In the genomic region with DNA sequence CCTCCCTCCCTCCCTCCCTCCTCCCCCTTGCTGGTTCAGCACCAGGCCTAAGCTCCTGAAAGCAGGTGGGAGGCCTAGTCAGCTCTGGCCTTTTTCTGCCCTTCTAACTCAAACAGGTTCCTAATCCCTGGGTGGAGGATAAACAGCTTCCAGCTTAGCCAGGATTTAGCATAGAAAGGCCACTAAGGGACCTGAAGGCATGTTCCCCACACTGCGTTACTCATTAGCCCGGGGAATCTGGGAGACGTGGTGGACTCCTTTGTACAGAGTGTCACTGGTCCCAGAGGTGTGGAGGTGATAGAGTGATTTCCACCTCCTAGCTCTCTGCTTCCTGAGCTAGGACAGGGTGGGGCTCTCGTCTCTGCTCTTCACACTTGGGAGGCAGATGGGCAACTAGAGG, we compare ENCODE assay signal across 23 mouse cellular contexts. TPM values are rescaled to one million over a fixed set of nuclear protein-coding genes. Genes with fewer than 3 reads are reported as not detected.
DNase-seq lines count a peak whose midpoint lies in the region; ATAC-seq lines count a peak whose summit lies in the region.
"Had no signal": no experiment of that assay in that cellular context is flagged by ENCODE, and none has a peak within 500 bp of the region (broad histone marks: within the 10 kb centered on the region; RNA-seq: fewer than 3 reads in every experiment).

No protein-coding gene starts in this region.

- H3K4me1 ChIP-seq in hindbrain, embryonic 15.5 days (replicated peaks) = peaks cover 43% of the 10 kb centered on the region
- peaks cover 44% of the 10 kb centered on the region for H3K4me1 ChIP-seq in hindbrain, embryonic 14.5 days (replicated peaks; ENCODE audit: control insufficient read depth, insufficient read depth, low read length)
- peaks cover 15% of the 10 kb centered on the region for H3K4me1 ChIP-seq in limb, embryonic 12.5 days (replicated peaks)
- H3K4me1 ChIP-seq in stomach, embryonic 16.5 days (ENCODE audit: control insufficient read depth, insufficient read depth, low read length) = peaks cover 25% of the 10 kb centered on the region
- H3K4me1 ChIP-seq: lung, embryonic 15.5 days had no signal

- no peak for DNase-seq in hindbrain, embryonic 14.5 days (ENCODE audit: low spot score)
- DNase-seq in kidney, postnatal 25 days = peak; percentile 40 to 68
- no peak for DNase-seq in kidney, adult 18-20 months
- no peak for DNase-seq in urinary bladder, postnatal 25 days (ENCODE audit: low spot score)
- DNase-seq: adrenal gland, postnatal 10 days; cerebellum, adult 18-20 months; cerebellum, postnatal 14 days; forebrain, postnatal 0 days; gastrocnemius, postnatal 36 days; heart, postnatal 36 days; layer of hippocampus, postnatal 36 days; lung, postnatal 36 days; midbrain, embryonic 14.5 days; thymus, postnatal 25 days had no signal

- no peaks in the 10 kb centered on the region for H3K36me3 ChIP-seq in hindbrain, embryonic 15.5 days
- no peaks in the 10 kb centered on the region for H3K36me3 ChIP-seq in hindbrain, embryonic 14.5 days (replicated peaks; ENCODE audit: control insufficient read depth, insufficient read depth)
- no peaks in the 10 kb centered on the region for H3K36me3 ChIP-seq in limb, embryonic 12.5 days
- H3K36me3 ChIP-seq in stomach, embryonic 16.5 days (ENCODE audit: control insufficient read depth, insufficient read depth, low read length) = no peaks in the 10 kb centered on the region
- H3K36me3 ChIP-seq: forebrain, embryonic 10.5 days; heart, embryonic 15.5 days; lung, embryonic 15.5 days; neural tube, embryonic 12.5 days had no signal

- 0 out of 2 replicates have a peak overlapping the region, but pooled peaks have one; percentile 18 for H3K27ac ChIP-seq in hindbrain, embryonic 15.5 days (replicated peaks)
- H3K27ac ChIP-seq in hindbrain, embryonic 14.5 days = no peak overlapping the region
- no peak overlapping the region for H3K27ac ChIP-seq in limb, embryonic 12.5 days
- H3K27ac ChIP-seq in stomach, embryonic 16.5 days (ENCODE audit: low read length) = peak overlapping the region; percentile 84
- H3K27ac ChIP-seq: forebrain, embryonic 10.5 days; heart, embryonic 15.5 days; hindbrain, postnatal 0 days; liver, embryonic 14.5 days; lung, embryonic 15.5 days; neural tube, embryonic 12.5 days had no signal

- no peaks in the 10 kb centered on the region for H3K27me3 ChIP-seq in hindbrain, embryonic 15.5 days
- H3K27me3 ChIP-seq in hindbrain, embryonic 14.5 days (ENCODE audit: control insufficient read depth, insufficient read depth, low read length) = 0 out of 2 replicates have a peak, but pooled peaks cover 3% of the 10 kb centered on the region
- peaks cover 78% of the 10 kb centered on the region for H3K27me3 ChIP-seq in limb, embryonic 12.5 days
- H3K27me3 ChIP-seq in stomach, embryonic 16.5 days (ENCODE audit: control insufficient read depth, insufficient read depth, low read length) = no peaks in the 10 kb centered on the region; the same call in 1 of the 2 replicates
- H3K27me3 ChIP-seq: neural tube, embryonic 12.5 days had no signal

- H3K9me3 ChIP-seq in hindbrain, embryonic 15.5 days = no peaks in the 10 kb centered on the region
- no peaks in the 10 kb centered on the region for H3K9me3 ChIP-seq in hindbrain, embryonic 14.5 days (ENCODE audit: control insufficient read depth, low read length)
- no peaks in the 10 kb centered on the region for H3K9me3 ChIP-seq in limb, embryonic 12.5 days
- H3K9me3 ChIP-seq in stomach, embryonic 16.5 days (replicated peaks; ENCODE audit: control insufficient read depth, low read length) = no peaks in the 10 kb centered on the region
- H3K9me3 ChIP-seq: forebrain, embryonic 10.5 days; heart, embryonic 15.5 days; lung, embryonic 15.5 days; neural tube, embryonic 12.5 days had no signal

- WGBS in hindbrain, embryonic 15.5 days = 35% methylated on average over 4 of the region's 4 CpGs
- WGBS in hindbrain, embryonic 14.5 days = 35% methylated on average over 4 of the region's 4 CpGs
- WGBS in limb, embryonic 12.5 days = 20% methylated on average over 4 of the region's 4 CpGs
- WGBS in stomach, embryonic 16.5 days = 38% methylated on average over 4 of the region's 4 CpGs

- no peak for ATAC-seq in hindbrain, embryonic 15.5 days (ENCODE audit: low FRiP score, low read depth)
- no peak for ATAC-seq in hindbrain, embryonic 14.5 days (ENCODE audit: low FRiP score)
- no peak for ATAC-seq in limb, embryonic 12.5 days (ENCODE audit: insufficient number of reproducible peaks, insufficient read depth, low FRiP score, low TSS enrichment, low read depth)
- ATAC-seq in stomach, embryonic 16.5 days (ENCODE audit: insufficient read depth, low FRiP score) = peak; percentile 83
- ATAC-seq: forebrain, postnatal 0 days; hindbrain, postnatal 0 days had no signal

- H3K4me2 ChIP-seq in hindbrain, embryonic 15.5 days = no peak overlapping the region
- H3K4me2 ChIP-seq in hindbrain, embryonic 14.5 days (replicated peaks) = no peak overlapping the region
- H3K4me2 ChIP-seq in limb, embryonic 12.5 days = no peak overlapping the region
- H3K4me2 ChIP-seq in stomach, embryonic 16.5 days (ENCODE audit: low read depth, low read length) = no peak overlapping the region
- H3K4me2 ChIP-seq: heart, embryonic 15.5 days; lung, embryonic 15.5 days; neural tube, embryonic 12.5 days had no signal

- no peak overlapping the region for H3K9ac ChIP-seq in hindbrain, embryonic 15.5 days
- H3K9ac ChIP-seq in hindbrain, embryonic 14.5 days = no peak overlapping the region
- peak overlapping the region; percentile 24; the same call in 1 of the 2 replicates for H3K9ac ChIP-seq in limb, embryonic 12.5 days (replicated peaks)
- H3K9ac ChIP-seq in stomach, embryonic 16.5 days (ENCODE audit: low read length) = no peak overlapping the region
- H3K9ac ChIP-seq: forebrain, postnatal 0 days; heart, embryonic 15.5 days; liver, embryonic 14.5 days; lung, embryonic 15.5 days; neural tube, embryonic 12.5 days had no signal

- no peak overlapping the region for H3K4me3 ChIP-seq in hindbrain, embryonic 15.5 days
- H3K4me3 ChIP-seq in hindbrain, embryonic 14.5 days (replicated peaks; ENCODE audit: low read length) = no peak overlapping the region
- no peak overlapping the region for H3K4me3 ChIP-seq in limb, embryonic 12.5 days (replicated peaks)
- no peak overlapping the region for H3K4me3 ChIP-seq in stomach, embryonic 16.5 days (replicated peaks; ENCODE audit: low read length)
- H3K4me3 ChIP-seq: forebrain, embryonic 10.5 days; heart, embryonic 15.5 days; lung, embryonic 15.5 days; neural tube, embryonic 12.5 days had no signal

RNA-seq across cellular contexts. Expression of a gene that starts 57.0 kb away (rescaled TPM):
- polyA plus RNA-seq in hindbrain, embryonic 15.5 days (2015; fragmentation: Nextera tagmentation; extraction: Ambion mirVana) = 26.9 and 31.1 TPM in 2 replicates
- 37.6 and 40.8 TPM in 2 replicates for polyA plus RNA-seq in hindbrain, embryonic 14.5 days (2014; fragmentation: Nextera tagmentation; extraction: Ambion mirVana)
- 14.6 and 15.2 TPM in 2 replicates for polyA plus RNA-seq in limb, embryonic 12.5 days (2016; fragmentation: Nextera tagmentation; extraction: Ambion mirVana)
- polyA plus RNA-seq in stomach, embryonic 16.5 days (2015; fragmentation: Nextera tagmentation; extraction: Ambion mirVana) = 20.1 and 21.1 TPM in 2 replicates

Comparison
In these comparisons a context has a peak if more than half of its experiments do, and no peak if none do; other contexts are left out.
1. H3K27ac ChIP-seq: peak in hindbrain, embryonic 15.5 days (single experiment) and stomach, embryonic 16.5 days (single experiment); none in hindbrain, embryonic 14.5 days (single experiment) and limb, embryonic 12.5 days (single experiment).
2. DNase-seq: peak in kidney, postnatal 25 days (2 of 2); none in hindbrain, embryonic 14.5 days (single experiment), kidney, adult 18-20 months (single experiment) and urinary bladder, postnatal 25 days (single experiment).